ENCODE assay signal across 15 mouse cellular contexts in the genomic region with DNA sequence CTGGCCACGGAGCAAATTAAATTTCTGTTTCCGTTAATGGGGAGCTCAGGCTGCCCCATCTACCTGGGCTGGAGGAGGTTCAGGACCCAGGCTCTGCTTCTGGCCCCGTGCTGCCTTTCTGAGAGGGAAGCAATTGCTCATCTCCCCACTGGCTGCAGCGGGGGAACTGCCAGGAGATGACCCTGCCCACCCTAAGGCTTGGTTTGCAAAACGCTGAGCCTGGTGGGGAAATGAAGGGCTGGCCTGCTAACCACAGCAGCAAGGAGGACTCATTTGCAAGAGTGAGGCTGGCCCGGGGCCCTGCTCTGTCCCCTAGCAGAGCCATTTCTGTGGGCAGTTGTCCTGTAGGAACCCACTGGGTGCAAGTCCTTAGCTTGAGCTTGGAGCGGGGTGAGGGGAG. TPM values are rescaled to one million over a fixed set of nuclear protein-coding genes. Genes with fewer than 3 reads are reported as not detected.
A peak's percentile ranks its signal among the peaks of the same experiment; 100 is the strongest.
DNase-seq lines count a peak whose midpoint lies in the region; ATAC-seq and TF ChIP-seq lines count a peak whose summit lies in the region.
"Had no signal": no experiment of that assay in that cellular context is flagged by ENCODE, and none has a peak within 500 bp of the region (broad histone marks: within the 10 kb centered on the region; RNA-seq: fewer than 3 reads in every experiment).

No protein-coding gene starts in this region.

- H3K36me3 ChIP-seq in midbrain, embryonic 11.5 days (ENCODE audit: control insufficient read depth, insufficient read depth, low read length), result no peaks in the 10 kb centered on the region
- no peaks in the 10 kb centered on the region for H3K36me3 ChIP-seq in midbrain, embryonic 16.5 days (ENCODE audit: control insufficient read depth, insufficient read depth, low read length)
- H3K36me3 ChIP-seq in embryonic facial prominence, embryonic 10.5 days (replicated peaks), result no peaks in the 10 kb centered on the region
- H3K36me3 ChIP-seq in liver, embryonic 12.5 days, result no peaks in the 10 kb centered on the region
- no peaks in the 10 kb centered on the region for H3K36me3 ChIP-seq in small intestine, adult 2 months (ENCODE audit: control insufficient read depth, insufficient read depth, low read length)
- H3K36me3 ChIP-seq in hindbrain, embryonic 16.5 days (ENCODE audit: control insufficient read depth, insufficient read depth, low read length), result no peaks in the 10 kb centered on the region
- H3K36me3 ChIP-seq: forebrain, embryonic 15.5 days had no signal

- no peaks in the 10 kb centered on the region for H3K27me3 ChIP-seq in midbrain, embryonic 11.5 days (ENCODE audit: control insufficient read depth, insufficient read depth, low read length)
- no peaks in the 10 kb centered on the region for H3K27me3 ChIP-seq in midbrain, embryonic 16.5 days (ENCODE audit: control insufficient read depth, insufficient read depth, low read depth, low read length)
- H3K27me3 ChIP-seq in embryonic facial prominence, embryonic 10.5 days (replicated peaks; ENCODE audit: low read depth, poor library complexity, severe bottlenecking), result no peaks in the 10 kb centered on the region
- no peaks in the 10 kb centered on the region for H3K27me3 ChIP-seq in liver, embryonic 12.5 days (replicated peaks)
- H3K27me3 ChIP-seq in small intestine, adult 2 months (ENCODE audit: control insufficient read depth, insufficient read depth, low read length), result no peaks in the 10 kb centered on the region
- H3K27me3 ChIP-seq in hindbrain, embryonic 16.5 days (replicated peaks; ENCODE audit: control insufficient read depth, insufficient read depth, low read length), result no peaks in the 10 kb centered on the region
- H3K27me3 ChIP-seq: forebrain, embryonic 15.5 days had no signal

- H3K4me3 ChIP-seq in midbrain, embryonic 11.5 days (ENCODE audit: low read depth, low read length), result no peak overlapping the region
- H3K4me3 ChIP-seq in midbrain, embryonic 16.5 days (ENCODE audit: low read depth, low read length), result no peak overlapping the region
- H3K4me3 ChIP-seq in embryonic facial prominence, embryonic 10.5 days, result no peak overlapping the region
- H3K4me3 ChIP-seq in liver, embryonic 12.5 days, result no peak overlapping the region
- H3K4me3 ChIP-seq in small intestine, adult 2 months (ENCODE audit: low read depth, low read length), result no peak overlapping the region
- no peak overlapping the region for H3K4me3 ChIP-seq in gastrocnemius, adult 2 months
- no peak overlapping the region for H3K4me3 ChIP-seq in hindbrain, embryonic 16.5 days (ENCODE audit: low read length)
- H3K4me3 ChIP-seq: forebrain, embryonic 15.5 days; heart, adult 2 months had no signal

- DNase-seq in midbrain, embryonic 11.5 days (ENCODE audit: low spot score, missing footprints), result peak; percentile 41
- no peak for DNase-seq in embryonic facial prominence, embryonic 10.5 days (ENCODE audit: low spot score)
- no peak for DNase-seq in gastrocnemius, adult 2 months
- DNase-seq: adrenal gland, postnatal 10 days; cerebellum, adult 9-11 months; heart, adult 2 months; kidney, adult 2 months; lung, postnatal 14 days had no signal

- ATAC-seq in midbrain, embryonic 11.5 days (ENCODE audit: low FRiP score), result no peak
- ATAC-seq in midbrain, embryonic 16.5 days, result no peak
- ATAC-seq in liver, embryonic 12.5 days, result no peak
- ATAC-seq in hindbrain, embryonic 16.5 days, result no peak
- ATAC-seq: CD4-positive, CD25-positive, alpha-beta regulatory T cell, adult 4 months; forebrain, embryonic 15.5 days; hindbrain, postnatal 0 days had no signal

- no peak for TF ChIP-seq POLR2A in small intestine, adult 2 months (IDR thresholded peaks at IDR 0.05; ENCODE audit: low read depth, low read length)

- H3K4me1 ChIP-seq in midbrain, embryonic 11.5 days (ENCODE audit: control insufficient read depth, insufficient read depth, low read length), result no peaks in the 10 kb centered on the region
- H3K4me1 ChIP-seq in midbrain, embryonic 16.5 days (ENCODE audit: control insufficient read depth, insufficient read depth, low read length), result no peaks in the 10 kb centered on the region
- H3K4me1 ChIP-seq in embryonic facial prominence, embryonic 10.5 days, result peaks cover 17% of the 10 kb centered on the region
- peaks cover 44% of the 10 kb centered on the region for H3K4me1 ChIP-seq in liver, embryonic 12.5 days
- H3K4me1 ChIP-seq in small intestine, adult 2 months (ENCODE audit: control insufficient read depth, insufficient read depth, insufficient read length, low read length), result peaks cover 12% of the 10 kb centered on the region
- no peaks in the 10 kb centered on the region for H3K4me1 ChIP-seq in hindbrain, embryonic 16.5 days (ENCODE audit: control insufficient read depth, insufficient read depth, low read depth, low read length)
- H3K4me1 ChIP-seq: forebrain, embryonic 15.5 days had no signal

- H3K9me3 ChIP-seq in midbrain, embryonic 11.5 days (ENCODE audit: control insufficient read depth, low read length), result no peaks in the 10 kb centered on the region
- H3K9me3 ChIP-seq in midbrain, embryonic 16.5 days (replicated peaks; ENCODE audit: control insufficient read depth, low read length, poor library complexity, severe bottlenecking), result 0 out of 2 replicates have a peak, but pooled peaks cover 3% of the 10 kb centered on the region
- H3K9me3 ChIP-seq in embryonic facial prominence, embryonic 10.5 days, result no peaks in the 10 kb centered on the region; the same call in 1 of the 2 replicates
- H3K9me3 ChIP-seq in liver, embryonic 12.5 days (replicated peaks), result no peaks in the 10 kb centered on the region; the same call in 1 of the 2 replicates
- H3K9me3 ChIP-seq in hindbrain, embryonic 16.5 days (ENCODE audit: control insufficient read depth, low read length), result no peaks in the 10 kb centered on the region; the same call in 1 of the 2 replicates
- H3K9me3 ChIP-seq: forebrain, embryonic 15.5 days had no signal

- 77% methylated on average over 7 of the region's 7 CpGs for WGBS in midbrain, embryonic 11.5 days
- WGBS in midbrain, embryonic 16.5 days, result 81% methylated on average over 7 of the region's 7 CpGs
- WGBS in embryonic facial prominence, embryonic 10.5 days, result 71% methylated on average over 7 of the region's 7 CpGs
- WGBS in liver, embryonic 12.5 days (ENCODE audit: insufficient replicate concordance), result 32% methylated on average over 7 of the region's 7 CpGs
- WGBS in small intestine, adult 2 months, result 81% methylated on average over 7 of the region's 7 CpGs
- 78% methylated on average over 7 of the region's 7 CpGs for WGBS in hindbrain, embryonic 16.5 days

- intact Hi-C loops in gastrocnemius, adult 2 months (cut with DNase I), result no loop called here

- no peak overlapping the region for H3K4me2 ChIP-seq in midbrain, embryonic 11.5 days
- no peak overlapping the region for H3K4me2 ChIP-seq in midbrain, embryonic 16.5 days (ENCODE audit: low read length)
- no peak overlapping the region; the same call in 1 of the 2 replicates for H3K4me2 ChIP-seq in liver, embryonic 12.5 days
- no peak overlapping the region for H3K4me2 ChIP-seq in hindbrain, embryonic 16.5 days (ENCODE audit: low read length)
- H3K4me2 ChIP-seq: forebrain, embryonic 15.5 days had no signal

- TF ChIP-seq CTCF in small intestine, adult 2 months (IDR thresholded peaks at IDR 0.05; ENCODE audit: extremely low read depth, insufficient read length, insufficient replicate concordance, low read depth, low read length), result no peak
- no peak for TF ChIP-seq CTCF in gastrocnemius, adult 2 months (IDR thresholded peaks at IDR 0.05)

- no peak overlapping the region for H3K9ac ChIP-seq in midbrain, embryonic 11.5 days (ENCODE audit: low read length)
- no peak overlapping the region for H3K9ac ChIP-seq in midbrain, embryonic 16.5 days (ENCODE audit: low read depth, low read length)
- 0 out of 2 replicates have a peak overlapping the region, but pooled peaks have one; percentile 12 for H3K9ac ChIP-seq in liver, embryonic 12.5 days
- no peak overlapping the region for H3K9ac ChIP-seq in hindbrain, embryonic 16.5 days (ENCODE audit: low read depth, low read length)
- H3K9ac ChIP-seq: forebrain, embryonic 15.5 days had no signal

- H3K27ac ChIP-seq in midbrain, embryonic 11.5 days (ENCODE audit: low read depth, low read length), result no peak overlapping the region
- H3K27ac ChIP-seq in midbrain, embryonic 16.5 days (ENCODE audit: low read length), result no peak overlapping the region
- 0 out of 2 replicates have a peak overlapping the region, but pooled peaks have one; percentile 24 for H3K27ac ChIP-seq in embryonic facial prominence, embryonic 10.5 days (replicated peaks)
- peak overlapping the region; percentile 30; the same call in 1 of the 2 replicates for H3K27ac ChIP-seq in liver, embryonic 12.5 days
- 0 out of 2 replicates have a peak overlapping the region, but pooled peaks have one; percentile 35 for H3K27ac ChIP-seq in small intestine, adult 2 months (ENCODE audit: insufficient read depth, low read depth, low read length)
- H3K27ac ChIP-seq in gastrocnemius, adult 2 months, result no peak overlapping the region
- no peak overlapping the region for H3K27ac ChIP-seq in hindbrain, embryonic 16.5 days (ENCODE audit: low read depth, low read length)
- H3K27ac ChIP-seq: forebrain, embryonic 15.5 days; heart, adult 2 months; hindbrain, postnatal 0 days had no signal

RNA-seq across cellular contexts. Expression of gene Plcg2, which starts 39.7 kb away (rescaled TPM):
- 2.2 and 2.3 TPM in 2 replicates for polyA plus RNA-seq in midbrain, embryonic 11.5 days (2014; fragmentation: Nextera tagmentation; extraction: Ambion mirVana)
- polyA plus RNA-seq in midbrain, embryonic 16.5 days (2015; fragmentation: Nextera tagmentation; extraction: Ambion mirVana), result 0.89 and 1.2 TPM in 2 replicates
- 5.4 and 5.8 TPM in 2 replicates for polyA plus RNA-seq in embryonic facial prominence, embryonic 10.5 days (2016; fragmentation: Nextera tagmentation; extraction: Ambion mirVana)
- polyA plus RNA-seq in liver, embryonic 12.5 days (2016; fragmentation: Nextera tagmentation; extraction: Ambion mirVana), result 11.9 and 13.3 TPM in 2 replicates
- polyA plus RNA-seq in small intestine, adult 2 months (2012; rRNA removed), result 8.1 and 14.6 TPM in 2 replicates
- total RNA-seq in gastrocnemius, adult 2 months (2021), result under 1 TPM; 0.73 to 0.79 TPM
- polyA plus RNA-seq in hindbrain, embryonic 16.5 days (2015; fragmentation: Nextera tagmentation; extraction: Ambion mirVana), result 1.3 and 1.5 TPM in 2 replicates

Comparison
In these comparisons a context has a peak if more than half of its experiments do, and no peak if none do; other contexts are left out.
1. H3K27ac ChIP-seq: peak in embryonic facial prominence, embryonic 10.5 days (single experiment), liver, embryonic 12.5 days (single experiment) and small intestine, adult 2 months (single experiment); none in midbrain, embryonic 11.5 days (single experiment), midbrain, embryonic 16.5 days (single experiment), gastrocnemius, adult 2 months (single experiment) and hindbrain, embryonic 16.5 days (single experiment).